Mouse (Mus musculus) kidney, adult 2 months (tissue): ENCODE results near the gene H1fnt.

Experiments
- CTCF ChIP-seq: fragments of 200-500 bp; conservative IDR thresholded peaks from 2 replicates; pipeline ENCODE4 v1.5.1; 2011; ENCODE audit warnings: low read depth, mild to moderate bottlenecking, control low read depth, low read length, moderate library complexity, mixed read lengths; ENCODE audit not compliant: insufficient read depth, insufficient read length
- POLR2A ChIP-seq: fragments of 200-500 bp; IDR thresholded peaks from one replicate; pipeline ENCODE4 v1.6.1; 2011; ENCODE audit warnings: low read depth, low read length, control low read depth

DNA sequence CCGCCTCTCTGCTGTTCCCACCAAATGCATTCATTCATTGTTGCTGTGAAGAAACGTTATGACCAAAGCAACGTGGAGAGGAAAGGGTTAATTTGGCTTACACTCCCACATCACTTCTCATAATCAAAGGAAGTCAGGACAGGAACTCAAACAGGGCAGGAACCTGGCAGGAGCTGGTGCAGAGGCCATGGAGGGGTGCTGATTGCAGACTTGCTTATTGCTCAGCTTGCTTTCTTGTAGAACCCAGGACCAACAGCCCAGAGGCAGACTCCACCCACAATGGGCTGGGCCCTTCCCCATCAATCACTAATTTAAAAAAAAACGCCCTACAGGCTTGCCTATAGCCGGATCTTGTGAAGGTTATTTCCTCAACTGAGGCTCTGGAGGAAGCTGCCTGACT is 43.0 kb downstream of the H1fnt start:
- TF ChIP-seq CTCF (no peak), POLR2A (no peak)
